Mouse (Mus musculus): ENCODE measurements around the gene Zfp683.

GRCm38 (mm10) chr4:134094923-134095547 lies 41.4 kb downstream of the Zfp683 start, which contains the start of gene Cd52:
- TF ChIP-seq CTCF (IDR thresholded peaks at IDR 0.05; ENCODE audit: low read depth): no peak
- TF ChIP-seq EP300 (IDR thresholded peaks at IDR 0.05; ENCODE audit: low read depth): no peak

All from liver, postnatal 0 days (tissue).